Mouse (Mus musculus) lung, embryonic 14.5 days (tissue): ENCODE data around the gene Gpr176. TPM values are rescaled to one million over a fixed set of nuclear protein-coding genes. Genes with fewer than 3 reads are reported as not detected.

Experiments used
- ATAC-seq: fragments of 200-750 bp; cut with Nextera tagmentation; 2 replicates; pipeline ENCODE4 v1.8.0; 2017; ENCODE audit warnings: mild to moderate bottlenecking, moderate TSS enrichment, moderate library complexity; ENCODE audit not compliant: insufficient read depth
- DNase-seq: peaks from one replicate; pipeline ENCODE4 v3.0.0-alpha.2; 2015
- H3K27ac ChIP-seq: fragments of 300-500 bp; sonication (generic); 2 replicates; pipeline ENCODE4 v1.5.1; 2014; ENCODE audit warnings: low read depth, mild to moderate bottlenecking, moderate library complexity
- H3K27me3 ChIP-seq: fragments of 300-500 bp; sonication (generic); 2 replicates; pipeline ENCODE4 v1.6.1; 2014; ENCODE audit warnings: low read length, control low read depth; ENCODE audit not compliant: insufficient read depth
- H3K36me3 ChIP-seq: fragments of 300-500 bp; sonication (generic); 2 replicates; pipeline ENCODE4 v1.6.1; 2014; ENCODE audit warnings: control low read depth; ENCODE audit not compliant: insufficient read depth
- H3K4me1 ChIP-seq: fragments of 300-500 bp; sonication (generic); 2 replicates; pipeline ENCODE4 v1.6.1; 2014; ENCODE audit warnings: antibody characterized with exemption, control low read depth; ENCODE audit not compliant: insufficient read depth
- H3K4me2 ChIP-seq: fragments of 300-500 bp; sonication (generic); 2 replicates; pipeline ENCODE4 v1.6.1; 2014; ENCODE audit warnings: mild to moderate bottlenecking
- H3K4me3 ChIP-seq: fragments of 300-500 bp; sonication (generic); 2 replicates; pipeline ENCODE4 v1.5.1; 2014; ENCODE audit warnings: low read depth, low read length
- H3K9ac ChIP-seq: fragments of 300-500 bp; sonication (generic); 2 replicates; pipeline ENCODE4 v1.6.1; 2014
- H3K9me3 ChIP-seq: fragments of 300-500 bp; sonication (generic); 2 replicates; pipeline ENCODE4 v1.6.1; 2016; ENCODE audit warnings: low read depth, low read length, control low read depth
- CTCF ChIP-seq: IDR thresholded peaks from 2 replicates; pipeline ENCODE4 v1.5.1; 2016; ENCODE audit warnings: antibody characterized with exemption, low read depth
- WGBS: fragments of 180-500 bp; shearing (Covaris S2); extraction: QIAGEN DNeasy Blood & Tissue Kit; methylation state at CpG from one replicate; pipeline ENCODE4 v1.1.7; 2014; 5-methylcytosine and 5-hydroxymethylcytosine counted together
- polyA plus RNA-seq: library from polyadenylated mRNA; unstranded; fragments of >200 nt; fragmentation: Nextera tagmentation; extraction: Ambion mirVana; gene quantifications from 2 replicates; pipeline ENCODE4 v1.2.1, GENCODE M21; 2014

Gpr176 gene
- polyA plus RNA-seq, 1 experiment from 2014 or later, result 0.26 TPM

- H3K4me2 ChIP-seq, result no peak overlapping the region
- no peak overlapping the region for H3K4me3 ChIP-seq
- H3K9me3 ChIP-seq, result no peaks in the 10 kb centered on the region
- peak; percentile 82 for TF ChIP-seq CTCF
- H3K4me1 ChIP-seq, result no peaks in the 10 kb centered on the region
- DNase-seq (peak; percentile 87), ATAC-seq (no peak)
- WGBS, result 18% methylated on average over 8 of the region's 8 CpGs
- no peaks in the 10 kb centered on the region for H3K27me3 ChIP-seq
- no peaks in the 10 kb centered on the region for H3K36me3 ChIP-seq
- no peak overlapping the region for H3K27ac ChIP-seq
- no peak overlapping the region for H3K9ac ChIP-seq
These were observed 109.9 kb downstream of the Gpr176 start for GRCm38 (mm10) chr2:118263151-118263913.

GRCm38 (mm10) chr2:118262673-118263072, 110.5 kb downstream of the Gpr176 start:
- no peak for ATAC-seq
- WGBS, result 49% methylated on average over 8 of the region's 8 CpGs

GRCm38 (mm10) chr2:118259746-118260145, 113.5 kb downstream of the Gpr176 start:
- Histone ChIP-seq H3K27me3 (no peaks in the 10 kb centered on the region), H3K27ac (no peak overlapping the region), H3K9ac (no peak overlapping the region), H3K4me1 (no peaks in the 10 kb centered on the region), H3K4me3 (no peak overlapping the region), H3K9me3 (no peaks in the 10 kb centered on the region), H3K4me2 (no peak overlapping the region), H3K36me3 (no peaks in the 10 kb centered on the region)
- DNase-seq (no peak), ATAC-seq (no peak)
- WGBS, result 75% methylated on average over 5 of the region's 5 CpGs
- TF ChIP-seq CTCF, result no peak

More at GRCm38 (mm10) chr2:118262673-118263072, 110.5 kb downstream of the Gpr176 start:
- no peak overlapping the region for H3K9ac ChIP-seq
- no peaks in the 10 kb centered on the region for H3K27me3 ChIP-seq
- no peaks in the 10 kb centered on the region for H3K9me3 ChIP-seq
- no peak overlapping the region for H3K27ac ChIP-seq
- no peaks in the 10 kb centered on the region for H3K36me3 ChIP-seq
- H3K4me3 ChIP-seq, result no peak overlapping the region
- TF ChIP-seq CTCF, result no peak
- H3K4me2 ChIP-seq, result no peak overlapping the region
- DNase-seq, result no peak
- H3K4me1 ChIP-seq, result no peaks in the 10 kb centered on the region

- H3K36me3 ChIP-seq, result no peaks in the 10 kb centered on the region
- DNase-seq (no peak), ATAC-seq (no peak)
- H3K9me3 ChIP-seq, result no peaks in the 10 kb centered on the region
- no peak overlapping the region for H3K9ac ChIP-seq
- H3K4me1 ChIP-seq, result no peaks in the 10 kb centered on the region
- peak overlapping the region; percentile 71 for H3K4me2 ChIP-seq
- no peaks in the 10 kb centered on the region for H3K27me3 ChIP-seq
- WGBS, result 72% methylated on average over 8 of the region's 8 CpGs
- no peak overlapping the region for H3K27ac ChIP-seq
- TF ChIP-seq CTCF, result no peak
- peak overlapping the region; percentile 45; the same call in 1 of the 2 replicates for H3K4me3 ChIP-seq
These were observed 116.1 kb downstream of the Gpr176 start for GRCm38 (mm10) chr2:118257094-118257493.

- peak within 1 kb of the TSS; percentile 40 for H3K9ac ChIP-seq
- peak within 1 kb of the TSS; percentile 45 for H3K4me3 ChIP-seq
- peak within 1 kb of the TSS; percentile 71 for H3K4me2 ChIP-seq
- H3K4me1 ChIP-seq, result no peaks in the 10 kb centered on the region
- H3K9me3 ChIP-seq, result no peaks in the 10 kb centered on the region
- peak; percentile 93 for ATAC-seq
- no peaks in the 10 kb centered on the region for H3K27me3 ChIP-seq
- H3K36me3 ChIP-seq, result no peaks in the 10 kb centered on the region
- no peak for TF ChIP-seq CTCF
- no peak within 1 kb of the TSS for H3K27ac ChIP-seq
- DNase-seq, result peak; percentile 94
- WGBS, result under 1% methylated on average over 25 of the region's 25 CpGs
These were observed 116.6 kb downstream of the Gpr176 start, which contains the start of gene Fsip1 for GRCm38 (mm10) chr2:118256621-118257053. Gene Fsip1, minus strand, starts transcription at chr2:118256966.

- Histone ChIP-seq H3K4me3 (no peak overlapping the region), H3K27me3 (no peaks in the 10 kb centered on the region), H3K4me1 (no peaks in the 10 kb centered on the region), H3K9ac (no peak overlapping the region), H3K36me3 (no peaks in the 10 kb centered on the region), H3K4me2 (no peak overlapping the region), H3K9me3 (no peaks in the 10 kb centered on the region), H3K27ac (no peak overlapping the region)
- no peak for TF ChIP-seq CTCF
- DNase-seq (no peak), ATAC-seq (no peak)
- WGBS, result 29% methylated on average over 8 of the region's 8 CpGs
These were observed 118.7 kb downstream of the Gpr176 start for GRCm38 (mm10) chr2:118254516-118254915.

- no peak for ATAC-seq
- no peak for TF ChIP-seq CTCF
These were observed 124.3 kb downstream of the Gpr176 start for GRCm38 (mm10) chr2:118248966-118249365.

More at GRCm38 (mm10) chr2:118248966-118249365, 124.3 kb downstream of the Gpr176 start:
- DNase-seq, result no peak
- no peaks in the 10 kb centered on the region for H3K36me3 ChIP-seq
- no peaks in the 10 kb centered on the region for H3K9me3 ChIP-seq
- no peak overlapping the region for H3K4me2 ChIP-seq
- no peaks in the 10 kb centered on the region for H3K4me1 ChIP-seq
- H3K27me3 ChIP-seq, result no peaks in the 10 kb centered on the region
- H3K4me3 ChIP-seq, result no peak overlapping the region
- WGBS, result 49% methylated on average over 12 of the region's 12 CpGs
- H3K27ac ChIP-seq, result no peak overlapping the region
- no peak overlapping the region for H3K9ac ChIP-seq
